Mouse (Mus musculus): ENCODE results near the gene Olfr410. TPM values are rescaled to one million over a fixed set of nuclear protein-coding genes. Genes with fewer than 3 reads are reported as not detected.

Olfr410 gene
- polyA plus RNA-seq, 1 experiment from 2014 or later = not detected

DNA sequence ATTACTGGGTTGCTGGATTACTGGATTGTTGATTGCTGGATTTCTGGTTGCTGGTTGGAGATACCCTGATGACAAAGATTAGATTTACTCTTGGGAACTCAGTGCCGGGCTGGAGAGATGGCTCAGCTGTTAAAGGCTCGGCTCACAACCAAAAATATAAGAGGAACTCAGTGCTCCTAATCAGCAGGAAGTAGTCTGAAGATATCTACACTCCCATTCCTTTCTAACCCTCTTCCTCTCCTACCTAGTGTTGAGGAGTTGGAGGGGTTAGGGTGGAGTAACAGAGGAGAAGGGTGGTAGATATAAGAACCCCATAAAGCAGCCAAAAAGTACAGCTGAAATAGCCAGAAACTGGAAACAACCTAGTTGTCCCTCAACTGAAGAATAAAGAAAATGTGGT, 11.8 kb downstream of the Olfr410 start:
- Histone ChIP-seq H3K4me3 (ENCODE audit: low read depth, low read length) (no peak overlapping the region), H3K4me1 (replicated peaks; ENCODE audit: control insufficient read depth, insufficient read depth, low read length) (no peaks in the 10 kb centered on the region), H3K27me3 (ENCODE audit: control insufficient read depth, insufficient read depth, low read length) (no peaks in the 10 kb centered on the region), H3K9ac (ENCODE audit: low read depth, low read length) (no peak overlapping the region), H3K27ac (ENCODE audit: low read depth, low read length) (no peak overlapping the region), H3K9me3 (ENCODE audit: control insufficient read depth, low read length) (no peaks in the 10 kb centered on the region), H3K36me3 (ENCODE audit: control insufficient read depth, insufficient read depth, low read length) (no peaks in the 10 kb centered on the region), H3K4me2 (replicated peaks; ENCODE audit: low read depth, low read length) (no peak overlapping the region)
- ATAC-seq (ENCODE audit: low FRiP score) (no peak), DNase-seq (ENCODE audit: low spot score) (no peak)
- 81% methylated on average over 2 of the region's 2 CpGs for WGBS

DNA sequence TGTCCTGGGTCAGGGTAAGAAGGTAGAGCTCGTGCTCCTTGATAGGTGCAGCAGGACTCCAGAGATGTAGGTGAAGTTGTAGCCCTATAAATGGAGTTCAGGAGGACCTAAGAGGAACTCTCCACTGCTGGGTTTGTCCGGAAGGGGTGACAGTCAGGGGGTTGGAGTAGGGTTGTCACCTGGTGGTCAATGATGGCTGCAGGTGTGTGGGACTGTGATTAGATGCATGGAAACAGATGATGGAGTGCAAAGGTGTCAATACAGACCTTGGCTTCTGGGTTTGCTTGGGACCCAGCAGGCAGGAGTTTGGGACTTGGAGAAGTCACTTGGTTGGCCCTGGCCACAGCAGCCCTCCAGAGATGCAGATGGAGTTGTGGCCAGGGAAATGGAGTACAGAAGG, 50.6 kb downstream of the Olfr410 start:
- ATAC-seq (ENCODE audit: low FRiP score) = no peak
- WGBS = 79% methylated on average over 2 of the region's 2 CpGs
- Histone ChIP-seq H3K9ac (ENCODE audit: low read depth, low read length) (no peak overlapping the region), H3K4me3 (ENCODE audit: low read depth, low read length) (no peak overlapping the region), H3K27me3 (ENCODE audit: control insufficient read depth, insufficient read depth, low read length) (no peaks in the 10 kb centered on the region), H3K36me3 (ENCODE audit: control insufficient read depth, insufficient read depth, low read length) (no peaks in the 10 kb centered on the region), H3K4me2 (replicated peaks; ENCODE audit: low read depth, low read length) (no peak overlapping the region), H3K9me3 (ENCODE audit: control insufficient read depth, low read length) (no peaks in the 10 kb centered on the region), H3K4me1 (replicated peaks; ENCODE audit: control insufficient read depth, insufficient read depth, low read length) (no peaks in the 10 kb centered on the region), H3K27ac (ENCODE audit: low read depth, low read length) (no peak overlapping the region)
- no peak for DNase-seq (ENCODE audit: low spot score)

DNA sequence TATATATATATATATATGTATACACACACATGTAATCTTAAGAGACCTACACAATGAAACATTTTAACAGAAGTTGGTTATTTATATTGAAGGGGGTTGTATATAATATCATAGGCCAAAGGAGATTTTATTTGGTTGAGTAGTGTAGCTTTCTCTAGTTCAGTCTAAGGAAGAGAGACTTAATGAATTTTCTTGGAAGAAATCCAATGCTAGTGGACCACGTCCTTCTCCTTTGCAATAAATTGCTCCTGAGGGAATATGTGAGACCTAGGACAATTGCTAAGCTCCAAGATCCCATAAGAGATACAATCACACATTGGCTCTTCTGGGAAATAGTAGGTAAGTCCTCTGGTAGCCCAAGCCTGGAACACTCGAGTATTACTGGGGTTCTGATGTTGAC, 54.4 kb downstream of the Olfr410 start, which contains the start of gene Olfr59:
Olfr59 (plus strand) TSS at position 301 of the 400 bp plus-strand sequence.
- no peak within 1 kb of the TSS for H3K4me3 ChIP-seq (ENCODE audit: low read depth, low read length)
- no peak within 1 kb of the TSS for H3K27ac ChIP-seq (ENCODE audit: low read depth, low read length)
- H3K4me2 ChIP-seq (replicated peaks; ENCODE audit: low read depth, low read length) = no peak within 1 kb of the TSS
- no peaks in the 10 kb centered on the region for H3K27me3 ChIP-seq (ENCODE audit: control insufficient read depth, insufficient read depth, low read length)
- H3K36me3 ChIP-seq (ENCODE audit: control insufficient read depth, insufficient read depth, low read length) = no peaks in the 10 kb centered on the region
- 75% methylated on average over 2 of the region's 2 CpGs for WGBS
- DNase-seq (ENCODE audit: low spot score) = no peak
- no peak for ATAC-seq (ENCODE audit: low FRiP score)
- no peaks in the 10 kb centered on the region for H3K9me3 ChIP-seq (ENCODE audit: control insufficient read depth, low read length)
- no peaks in the 10 kb centered on the region for H3K4me1 ChIP-seq (replicated peaks; ENCODE audit: control insufficient read depth, insufficient read depth, low read length)
- H3K9ac ChIP-seq (ENCODE audit: low read depth, low read length) = no peak within 1 kb of the TSS

Other genes with a start within 250 kb of the Olfr410 start
- not detected in 2 replicates for gene Olfr401, start 224.3 kb downstream of the Olfr410 start, polyA plus RNA-seq (2014; fragmentation: Nextera tagmentation; extraction: Ambion mirVana)
- gene Olfr402, start 184.5 kb downstream of the Olfr410 start, polyA plus RNA-seq (2014; fragmentation: Nextera tagmentation; extraction: Ambion mirVana) = not detected in 2 replicates
- not detected in 2 replicates for gene Olfr403, start 151.8 kb downstream of the Olfr410 start, polyA plus RNA-seq (2014; fragmentation: Nextera tagmentation; extraction: Ambion mirVana)
- gene Olfr43, start 126.7 kb downstream of the Olfr410 start, polyA plus RNA-seq (2014; fragmentation: Nextera tagmentation; extraction: Ambion mirVana) = not detected in 2 replicates
- gene Olfr406, start 78.2 kb downstream of the Olfr410 start, polyA plus RNA-seq (2014; fragmentation: Nextera tagmentation; extraction: Ambion mirVana) = not detected in 2 replicates
- gene Olfr59, start 54.3 kb downstream of the Olfr410 start, polyA plus RNA-seq (2014; fragmentation: Nextera tagmentation; extraction: Ambion mirVana) = not detected in 2 replicates
- gene Olfr411, start 14.6 kb upstream of the Olfr410 start, polyA plus RNA-seq (2014; fragmentation: Nextera tagmentation; extraction: Ambion mirVana) = not detected in 2 replicates
- gene Olfr412, start 24.0 kb upstream of the Olfr410 start, polyA plus RNA-seq (2014; fragmentation: Nextera tagmentation; extraction: Ambion mirVana) = not detected in 2 replicates

All from hindbrain, embryonic 11.5 days (tissue).